In genomic region chr12:77000096-77000704, GRCm38 (mm10) we compare ENCODE assay signal across 8 mouse cellular contexts. TPM values are rescaled to one million over a fixed set of nuclear protein-coding genes. Genes with fewer than 3 reads are reported as not detected.
DNase-seq lines count a peak whose midpoint lies in the region; ATAC-seq lines count a peak whose summit lies in the region.

No protein-coding gene starts in this region.

- H3K9ac ChIP-seq in liver, embryonic 12.5 days: no peak overlapping the region
- H3K9ac ChIP-seq in forebrain, embryonic 15.5 days (replicated peaks): no peak overlapping the region
- no peak overlapping the region for H3K9ac ChIP-seq in hindbrain, embryonic 13.5 days

- WGBS in liver, embryonic 12.5 days (ENCODE audit: insufficient replicate concordance): 8% methylated on average over 4 of the region's 4 CpGs
- WGBS in forebrain, embryonic 15.5 days: 20% methylated on average over 4 of the region's 4 CpGs
- WGBS in hindbrain, embryonic 13.5 days: 24% methylated on average over 4 of the region's 4 CpGs

- H3K27ac ChIP-seq in liver, embryonic 12.5 days: no peak overlapping the region
- H3K27ac ChIP-seq in forebrain, embryonic 15.5 days (replicated peaks): no peak overlapping the region
- H3K27ac ChIP-seq in hindbrain, embryonic 13.5 days: peak overlapping the region; percentile 41; the same call in 1 of the 2 replicates

- no peak overlapping the region for H3K4me3 ChIP-seq in liver, embryonic 12.5 days
- no peak overlapping the region for H3K4me3 ChIP-seq in forebrain, embryonic 15.5 days
- H3K4me3 ChIP-seq in hindbrain, embryonic 13.5 days: no peak overlapping the region

- peaks cover 35% of the 10 kb centered on the region for H3K4me1 ChIP-seq in liver, embryonic 12.5 days
- peaks cover 9% of the 10 kb centered on the region for H3K4me1 ChIP-seq in forebrain, embryonic 15.5 days
- peaks cover 20% of the 10 kb centered on the region for H3K4me1 ChIP-seq in hindbrain, embryonic 13.5 days (replicated peaks)

- peak; percentile 54 for DNase-seq in liver
- DNase-seq in cerebellum, adult 11-12 months: peak; percentile 69
- peak; percentile 55 to 77 for DNase-seq in layer of hippocampus, postnatal 14 days (ENCODE audit: low spot score in 2 of 2)
- peak; percentile 59 for DNase-seq in skeletal muscle tissue, adult 2 months (ENCODE audit: low read depth, low spot score)

- H3K4me2 ChIP-seq in liver, embryonic 12.5 days: no peak overlapping the region
- no peak overlapping the region for H3K4me2 ChIP-seq in forebrain, embryonic 15.5 days (replicated peaks)
- H3K4me2 ChIP-seq in hindbrain, embryonic 13.5 days: no peak overlapping the region

- no peak for ATAC-seq in liver, embryonic 12.5 days
- ATAC-seq in forebrain, embryonic 15.5 days (replicated peaks): peak; percentile 93
- peak; percentile 90 for ATAC-seq in hindbrain, embryonic 13.5 days (ENCODE audit: low FRiP score)
- peak; percentile 83 for ATAC-seq in megakaryocyte progenitor cell, adult 5-6 weeks (replicated peaks; ENCODE audit: poor library complexity)

- H3K36me3 ChIP-seq in liver, embryonic 12.5 days: no peaks in the 10 kb centered on the region
- H3K36me3 ChIP-seq in forebrain, embryonic 15.5 days: no peaks in the 10 kb centered on the region
- H3K36me3 ChIP-seq in hindbrain, embryonic 13.5 days: no peaks in the 10 kb centered on the region

- H3K9me3 ChIP-seq in liver, embryonic 12.5 days (replicated peaks): no peaks in the 10 kb centered on the region
- no peaks in the 10 kb centered on the region for H3K9me3 ChIP-seq in forebrain, embryonic 15.5 days
- H3K9me3 ChIP-seq in hindbrain, embryonic 13.5 days: no peaks in the 10 kb centered on the region

- no peaks in the 10 kb centered on the region for H3K27me3 ChIP-seq in liver, embryonic 12.5 days (replicated peaks)
- no peaks in the 10 kb centered on the region for H3K27me3 ChIP-seq in forebrain, embryonic 15.5 days
- H3K27me3 ChIP-seq in hindbrain, embryonic 13.5 days: peaks cover 18% of the 10 kb centered on the region

RNA-seq across cellular contexts. Expression of gene Max, which starts 38.2 kb away (rescaled TPM):
- polyA plus RNA-seq in liver, embryonic 12.5 days (2016; fragmentation: Nextera tagmentation; extraction: Ambion mirVana): 10.7 and 12.6 TPM in 2 replicates
- polyA plus RNA-seq in forebrain, embryonic 15.5 days (2015; fragmentation: Nextera tagmentation; extraction: Ambion mirVana): 19.4 and 21.1 TPM in 2 replicates
- polyA plus RNA-seq in hindbrain, embryonic 13.5 days (2015; fragmentation: Nextera tagmentation; extraction: Ambion mirVana): 16.6 and 16.8 TPM in 2 replicates
- 10 to 100 TPM; 67.4 to 75.9 TPM for total RNA-seq in layer of hippocampus, postnatal 14 days (2021)
- total RNA-seq in megakaryocyte progenitor cell, adult 5-6 weeks (2015): 114 and 116 TPM in 2 replicates
- total RNA-seq in megakaryocyte progenitor cell, adult 5-6 weeks (2017): 100 and 122 TPM in 2 replicates
